Mouse (Mus musculus) thymus, postnatal 25 days (tissue): ENCODE data around the gene Taf9.

Source experiments
- DNase-seq: peaks from one replicate; pipeline ENCODE4 v3.0.0; 2022

Taf9 gene

GRCm38 (mm10) chr13:100651439-100652186 lies at the start of gene Taf9:
Gene Taf9 (plus strand): TSS chr13:100651579.
- no peak for DNase-seq

- DNase-seq, result no peak
These were observed 49.0 kb upstream of the Taf9 start for GRCm38 (mm10) chr13:100602239-100602902.

- no peak for DNase-seq
These were observed 48.2 kb upstream of the Taf9 start for GRCm38 (mm10) chr13:100603031-100603737.

GRCm38 (mm10) chr13:100603738-100604095 lies 47.7 kb upstream of the Taf9 start:
- DNase-seq, result no peak

GRCm38 (mm10) chr13:100605845-100606244 lies 45.5 kb upstream of the Taf9 start:
- DNase-seq, result no peak

- no peak for DNase-seq
These were observed 43.6 kb upstream of the Taf9 start for GRCm38 (mm10) chr13:100607756-100608155.

GRCm38 (mm10) chr13:100611266-100611665 lies 40.1 kb upstream of the Taf9 start:
- no peak for DNase-seq

GRCm38 (mm10) chr13:100612251-100612650 lies 39.1 kb upstream of the Taf9 start:
- DNase-seq, result no peak

GRCm38 (mm10) chr13:100612903-100613302 lies 38.5 kb upstream of the Taf9 start:
- no peak for DNase-seq

GRCm38 (mm10) chr13:100616181-100617087 lies 34.9 kb upstream of the Taf9 start, which contains the start of gene Marveld2:
Gene Marveld2 (minus strand): TSS chr13:100616971.
- DNase-seq, result peak; percentile 46

GRCm38 (mm10) chr13:100617583-100617982 lies 33.8 kb upstream of the Taf9 start:
- no peak for DNase-seq

- no peak for DNase-seq
These were observed 29.1 kb upstream of the Taf9 start for GRCm38 (mm10) chr13:100622241-100622640.

- DNase-seq, result no peak
These were observed 17.2 kb upstream of the Taf9 start for GRCm38 (mm10) chr13:100634106-100634691.

- DNase-seq, result no peak
These were observed 8.7 kb upstream of the Taf9 start for GRCm38 (mm10) chr13:100642471-100643209.

- no peak for DNase-seq
These were observed 3.2 kb upstream of the Taf9 start for GRCm38 (mm10) chr13:100648223-100648622.

GRCm38 (mm10) chr13:100650550-100651438 lies 585 bp upstream of the Taf9 start, which contains the start of the genes Ak6 and Rad17:
Gene Ak6 (plus strand): TSS chr13:100650979.
Gene Rad17 (minus strand): TSS chr13:100651051.
- peak; percentile 96 for DNase-seq

GRCm38 (mm10) chr13:100658091-100658490 lies 6.7 kb downstream of the Taf9 start:
- DNase-seq, result no peak

- peak; percentile 43 for DNase-seq
These were observed 8.6 kb downstream of the Taf9 start for GRCm38 (mm10) chr13:100659864-100660456.

GRCm38 (mm10) chr13:100669291-100670022 lies 18.1 kb downstream of the Taf9 start, which contains the start of gene Ccdc125:
Gene Ccdc125 (plus strand): TSS chr13:100669717.
- peak; percentile 40 for DNase-seq
